Mouse (Mus musculus): ENCODE data around the gene Palm2.

DNA sequence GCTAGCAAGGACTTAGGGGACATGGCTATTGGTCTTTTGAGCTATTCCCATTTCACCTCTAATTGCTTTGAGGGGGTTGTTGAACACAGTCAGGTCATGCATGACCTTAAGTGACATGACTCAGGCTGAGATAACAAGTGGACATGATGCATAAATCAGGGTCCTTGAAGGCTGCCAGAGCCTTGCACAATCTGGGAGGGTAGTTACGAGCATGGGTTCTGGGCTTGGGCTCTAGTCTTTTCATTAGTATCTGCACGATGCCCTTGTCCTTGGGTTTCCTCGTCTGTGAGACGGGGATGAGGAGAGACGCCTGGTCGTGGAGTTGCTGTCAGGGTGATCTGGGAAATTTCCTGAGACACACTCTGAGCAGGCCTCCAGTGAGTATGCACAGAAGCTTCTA is 140.6 kb downstream of the Palm2 start:
- TF ChIP-seq CTCF (IDR thresholded peaks at IDR 0.05; ENCODE audit: insufficient read depth, low read depth, low read length) (no peak), POLR2A (IDR thresholded peaks at IDR 0.05; ENCODE audit: insufficient read depth, low read depth, low read length) (no peak)

Data from olfactory bulb, adult 2 months (tissue).